Mouse (Mus musculus) intestine, embryonic 14.5 days (tissue): Measurements from ENCODE around the gene Gns. TPM values are rescaled to one million over a fixed set of nuclear protein-coding genes. Genes with fewer than 3 reads are reported as not detected.

Source experiments
- ATAC-seq: fragments of 200-750 bp; cut with Nextera tagmentation; replicated peaks from 2 replicates; pipeline ENCODE4 v1.8.0; 2017; ENCODE audit warnings: low read depth, moderate number of reproducible peaks, moderate TSS enrichment, moderate library complexity; ENCODE audit not compliant: low FRiP score, low TSS enrichment
- DNase-seq: peaks from one replicate; pipeline ENCODE4 v3.0.0-alpha.2; 2018; ENCODE audit warnings: low spot score
- H3K27ac ChIP-seq: fragments of 300-500 bp; sonication (generic); 2 replicates; pipeline ENCODE4 v1.5.1; 2014; ENCODE audit warnings: low read depth, mild to moderate bottlenecking, control low read depth
- H3K27me3 ChIP-seq: fragments of 300-500 bp; sonication (generic); replicated peaks from 2 replicates; pipeline ENCODE4 v1.6.1; 2014; ENCODE audit warnings: low read length, control low read depth; ENCODE audit not compliant: control insufficient read depth, insufficient read depth
- H3K36me3 ChIP-seq: fragments of 300-500 bp; sonication (generic); 2 replicates; pipeline ENCODE4 v1.6.1; 2014; ENCODE audit warnings: low read length, control low read depth; ENCODE audit not compliant: control insufficient read depth, insufficient read depth
- H3K4me1 ChIP-seq: fragments of 300-500 bp; sonication (generic); replicated peaks from 2 replicates; pipeline ENCODE4 v1.6.1; 2014; ENCODE audit warnings: low read length, control low read depth, mixed read lengths; ENCODE audit not compliant: control insufficient read depth, insufficient read depth
- H3K4me2 ChIP-seq: fragments of 300-500 bp; sonication (generic); 2 replicates; pipeline ENCODE4 v1.6.1; 2014; ENCODE audit warnings: low read length
- H3K4me3 ChIP-seq: fragments of 300-500 bp; sonication (generic); 2 replicates; pipeline ENCODE4 v1.5.1; 2014; ENCODE audit warnings: low read depth, low read length, control low read depth, mixed read lengths
- H3K9ac ChIP-seq: fragments of 300-500 bp; sonication (generic); 2 replicates; pipeline ENCODE4 v1.6.1; 2014; ENCODE audit warnings: mild to moderate bottlenecking, low read length
- H3K9me3 ChIP-seq: fragments of 300-500 bp; sonication (generic); 2 replicates; pipeline ENCODE4 v1.6.1; 2016; ENCODE audit warnings: low read length, control low read depth; ENCODE audit not compliant: control insufficient read depth
- WGBS: fragments of 180-500 bp; shearing (Covaris S2); extraction: QIAGEN DNeasy Blood & Tissue Kit; methylation state at CpG from one replicate; pipeline ENCODE4 v1.1.7; 2014; 5-methylcytosine and 5-hydroxymethylcytosine counted together
- polyA plus RNA-seq: library from polyadenylated mRNA; unstranded; fragments of >200 nt; fragmentation: Nextera tagmentation; extraction: Ambion mirVana; gene quantifications from 2 replicates; pipeline ENCODE4 v1.2.1, GENCODE M21; 2014

The Gns gene
- polyA plus RNA-seq, 1 experiment from 2014 or later, result 47.8 TPM

DNA sequence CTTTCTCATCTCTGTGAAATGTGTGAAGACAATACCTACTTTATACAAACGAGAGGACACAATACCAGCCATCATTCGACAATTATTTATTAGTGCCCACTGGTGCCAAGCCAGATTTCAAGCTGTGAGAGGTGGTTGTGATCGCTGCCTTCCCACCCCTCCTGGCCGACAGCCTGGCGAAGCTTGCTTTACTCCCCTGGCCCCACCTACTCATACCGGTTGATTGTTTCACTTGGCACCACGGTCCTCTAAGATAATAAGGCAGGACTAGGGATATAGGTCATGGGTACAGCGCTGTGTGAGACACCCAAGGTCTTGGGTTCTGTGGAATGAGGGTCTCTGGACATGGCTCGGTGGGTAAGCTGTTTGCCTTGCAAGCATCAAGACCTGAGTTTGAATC is 56.1 kb downstream of the Gns start:
- no peak overlapping the region for H3K9ac ChIP-seq
- peaks cover 17% of the 10 kb centered on the region for H3K4me1 ChIP-seq
- peaks cover under 1% of the 10 kb centered on the region; the same call in 1 of the 2 replicates for H3K36me3 ChIP-seq
- H3K4me2 ChIP-seq, result no peak overlapping the region
- DNase-seq, result no peak
- no peak for ATAC-seq
- H3K27ac ChIP-seq, result no peak overlapping the region
- H3K27me3 ChIP-seq, result no peaks in the 10 kb centered on the region
- 76% methylated on average over 9 of the region's 9 CpGs for WGBS
- no peaks in the 10 kb centered on the region for H3K9me3 ChIP-seq
- H3K4me3 ChIP-seq, result no peak overlapping the region

DNA sequence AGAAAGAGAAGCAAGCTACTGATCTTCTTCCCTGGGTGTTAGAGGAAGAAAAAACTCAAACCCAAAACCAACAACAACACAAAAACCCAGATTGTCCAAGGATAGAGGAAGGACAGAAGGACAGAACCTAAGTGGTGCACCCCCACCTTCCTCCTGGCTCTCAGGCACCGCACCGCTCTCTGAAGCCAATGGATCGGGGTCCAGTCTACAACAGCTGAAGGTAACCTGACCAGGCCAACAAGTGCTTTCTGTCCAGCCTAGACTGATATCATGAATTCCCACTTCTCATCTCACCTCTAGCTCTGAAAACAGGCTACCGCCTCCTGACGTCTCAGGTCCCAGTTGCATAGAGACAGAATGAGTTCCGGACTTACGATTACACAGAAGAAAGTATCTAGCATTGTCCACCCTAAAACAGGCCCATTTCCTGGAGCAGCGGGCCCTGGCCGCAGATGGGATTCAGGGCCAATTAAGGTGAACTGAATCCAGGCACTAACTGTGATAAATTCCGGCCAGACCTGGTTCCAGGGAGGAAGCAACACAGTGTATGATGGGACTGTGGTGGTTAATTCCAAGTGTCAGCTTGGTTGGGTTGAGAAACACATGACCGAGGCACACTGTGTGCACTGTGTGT is 56.9 kb downstream of the Gns start:
- Histone ChIP-seq H3K27me3 (no peaks in the 10 kb centered on the region), H3K36me3 (no peaks in the 10 kb centered on the region), H3K9ac (no peak overlapping the region), H3K27ac (no peak overlapping the region), H3K4me3 (no peak overlapping the region), H3K4me1 (peaks cover 20% of the 10 kb centered on the region), H3K9me3 (no peaks in the 10 kb centered on the region), H3K4me2 (no peak overlapping the region)
- no peak for DNase-seq
- WGBS, result 92% methylated on average over 11 of the region's 11 CpGs
- no peak for ATAC-seq

DNA sequence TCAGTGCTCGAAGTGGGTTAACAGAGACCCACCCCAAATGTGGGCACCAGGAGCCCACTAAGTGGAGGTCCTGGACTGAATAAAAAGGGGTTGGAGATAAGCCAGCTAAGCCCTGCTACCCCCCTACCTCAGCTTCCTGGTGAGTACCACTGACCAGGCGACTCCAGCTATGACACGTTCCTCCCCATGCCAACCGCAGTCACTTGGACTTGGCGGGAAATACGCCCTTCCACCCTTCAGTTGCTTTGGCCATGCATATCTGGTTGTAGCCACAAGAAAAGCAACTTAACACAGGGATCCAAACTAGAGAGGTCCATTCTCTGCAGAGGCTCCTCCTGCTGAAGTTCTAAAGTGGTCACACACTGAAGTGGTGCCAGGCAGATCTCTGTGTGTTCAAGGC is 57.4 kb downstream of the Gns start:
- WGBS, result 88% methylated on average over 6 of the region's 6 CpGs
- ATAC-seq (no peak), DNase-seq (no peak)
- no peak overlapping the region for H3K27ac ChIP-seq
- H3K27me3 ChIP-seq, result no peaks in the 10 kb centered on the region
- H3K4me1 ChIP-seq, result peaks cover 21% of the 10 kb centered on the region
- no peaks in the 10 kb centered on the region for H3K9me3 ChIP-seq
- no peaks in the 10 kb centered on the region for H3K36me3 ChIP-seq
- H3K4me2 ChIP-seq, result no peak overlapping the region
- H3K9ac ChIP-seq, result no peak overlapping the region
- no peak overlapping the region for H3K4me3 ChIP-seq

GRCm38 (mm10) chr10:121423541-121424349 is 58.9 kb downstream of the Gns start:
- H3K27me3 ChIP-seq, result no peaks in the 10 kb centered on the region
- no peak overlapping the region for H3K9ac ChIP-seq
- H3K4me2 ChIP-seq, result no peak overlapping the region
- H3K27ac ChIP-seq, result no peak overlapping the region
- WGBS, result 83% methylated on average over 16 of the region's 16 CpGs
- H3K36me3 ChIP-seq, result no peaks in the 10 kb centered on the region
- no peak overlapping the region for H3K4me3 ChIP-seq
- H3K9me3 ChIP-seq, result no peaks in the 10 kb centered on the region
- no peak for DNase-seq
- H3K4me1 ChIP-seq, result peaks cover 31% of the 10 kb centered on the region
- ATAC-seq, result no peak

DNA sequence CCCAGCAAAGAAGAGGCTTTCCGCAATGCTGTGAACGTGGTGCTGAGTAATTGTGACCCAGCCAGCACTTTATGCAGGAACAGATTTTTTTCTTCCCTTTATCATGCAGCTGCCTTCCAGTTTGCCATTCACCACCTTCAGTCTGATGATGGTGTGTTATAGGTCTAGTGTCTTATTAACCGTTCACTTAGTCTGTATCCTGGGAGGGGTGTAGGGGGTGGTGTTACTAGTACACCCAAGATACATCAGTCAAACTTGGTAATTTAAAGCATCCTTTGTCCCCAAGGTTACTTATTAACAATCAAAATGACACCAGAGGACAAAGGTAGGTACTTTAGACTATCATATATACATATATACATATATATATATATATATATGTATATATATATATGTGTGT is 59.6 kb downstream of the Gns start:
- H3K27ac ChIP-seq, result no peak overlapping the region
- no peaks in the 10 kb centered on the region for H3K27me3 ChIP-seq
- ATAC-seq (no peak), DNase-seq (no peak)
- no peak overlapping the region for H3K4me2 ChIP-seq
- H3K4me1 ChIP-seq, result peaks cover 31% of the 10 kb centered on the region
- 86% methylated on average over 3 of the region's 3 CpGs for WGBS
- no peaks in the 10 kb centered on the region for H3K36me3 ChIP-seq
- H3K9me3 ChIP-seq, result no peaks in the 10 kb centered on the region
- no peak overlapping the region for H3K9ac ChIP-seq
- no peak overlapping the region for H3K4me3 ChIP-seq

DNA sequence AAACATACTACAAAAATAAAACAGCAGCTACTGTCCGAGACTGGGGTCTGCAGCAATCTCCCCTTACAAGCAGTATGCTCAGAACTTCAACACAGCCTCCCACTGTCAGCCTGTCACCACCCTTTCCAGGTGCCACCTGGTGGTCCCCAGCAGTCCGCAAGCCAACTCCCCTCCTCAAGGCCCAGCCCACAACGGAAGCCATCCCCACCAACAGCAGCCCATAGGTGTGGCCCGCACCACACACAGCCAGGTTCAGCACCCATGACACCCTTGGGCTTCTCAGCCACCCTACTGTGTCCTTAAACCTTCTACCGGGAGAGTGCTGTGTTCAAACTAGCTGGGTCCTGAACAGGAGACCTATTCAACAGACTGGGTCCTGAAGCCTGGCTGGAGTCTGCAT is 60.2 kb downstream of the Gns start:
- 89% methylated on average over 5 of the region's 5 CpGs for WGBS
- Histone ChIP-seq H3K9me3 (no peaks in the 10 kb centered on the region), H3K4me1 (peaks cover 33% of the 10 kb centered on the region), H3K27ac (no peak overlapping the region), H3K9ac (no peak overlapping the region), H3K27me3 (no peaks in the 10 kb centered on the region), H3K36me3 (no peaks in the 10 kb centered on the region), H3K4me3 (no peak overlapping the region), H3K4me2 (no peak overlapping the region)
- DNase-seq (no peak), ATAC-seq (no peak)

- Histone ChIP-seq H3K4me3 (no peak overlapping the region), H3K9me3 (no peaks in the 10 kb centered on the region), H3K27ac (peak overlapping the region; percentile 6; the same call in 1 of the 2 replicates), H3K4me2 (no peak overlapping the region), H3K36me3 (no peaks in the 10 kb centered on the region), H3K9ac (no peak overlapping the region), H3K27me3 (no peaks in the 10 kb centered on the region), H3K4me1 (peaks cover 33% of the 10 kb centered on the region)
- ATAC-seq (no peak), DNase-seq (no peak)
- WGBS, result 63% methylated on average over 14 of the region's 14 CpGs
Measured at GRCm38 (mm10) chr10:121425506-121426025, 60.7 kb downstream of the Gns start.

- no peak overlapping the region for H3K4me3 ChIP-seq
- WGBS, result 38% methylated on average over 5 of the region's 5 CpGs
- H3K4me2 ChIP-seq, result no peak overlapping the region
- H3K4me1 ChIP-seq, result peaks cover 41% of the 10 kb centered on the region
- no peak overlapping the region for H3K9ac ChIP-seq
- no peaks in the 10 kb centered on the region for H3K9me3 ChIP-seq
- H3K27ac ChIP-seq, result no peak overlapping the region
- DNase-seq, result peak; percentile 57
- H3K36me3 ChIP-seq, result no peaks in the 10 kb centered on the region
- no peak for ATAC-seq
- no peaks in the 10 kb centered on the region for H3K27me3 ChIP-seq
Measured at GRCm38 (mm10) chr10:121426458-121427070, 61.7 kb downstream of the Gns start.
